Mouse (Mus musculus) kidney, postnatal 0 days (tissue): ENCODE measurements around the gene Zbtb25. TPM values are rescaled to one million over a fixed set of nuclear protein-coding genes. Genes with fewer than 3 reads are reported as not detected.

Source experiments
- ATAC-seq: fragments of 200-750 bp; cut with Nextera tagmentation; replicated peaks from 2 replicates; pipeline ENCODE4 v1.8.0; 2017; ENCODE audit warnings: low read depth, moderate number of reproducible peaks, moderate TSS enrichment, moderate library complexity; ENCODE audit not compliant: low FRiP score
- DNase-seq: peaks from one replicate; pipeline ENCODE4 v3.0.0-alpha.2; 2016; ENCODE audit warnings: low spot score
- H3K27ac ChIP-seq: fragments of 300-500 bp; sonication (generic); 2 replicates; pipeline ENCODE4 v1.5.1; 2014; ENCODE audit warnings: mild to moderate bottlenecking
- H3K27me3 ChIP-seq: fragments of 300-500 bp; sonication (generic); 2 replicates; pipeline ENCODE4 v1.6.1; 2014; ENCODE audit warnings: low read length, mixed read lengths; ENCODE audit not compliant: insufficient read depth
- H3K36me3 ChIP-seq: fragments of 300-500 bp; sonication (generic); 2 replicates; pipeline ENCODE4 v1.6.1; 2014; ENCODE audit warnings: low read length, mixed read lengths; ENCODE audit not compliant: insufficient read depth
- H3K4me1 ChIP-seq: fragments of 300-500 bp; sonication (generic); replicated peaks from 2 replicates; pipeline ENCODE4 v1.6.1; 2014; ENCODE audit warnings: antibody characterized with exemption, low read length, mixed read lengths; ENCODE audit not compliant: insufficient read depth
- H3K4me2 ChIP-seq: fragments of 300-500 bp; sonication (generic); 2 replicates; pipeline ENCODE4 v1.6.1; 2014; ENCODE audit warnings: mild to moderate bottlenecking, low read length, moderate library complexity, mixed read lengths
- H3K4me3 ChIP-seq: fragments of 300-500 bp; sonication (generic); replicated peaks from 2 replicates; pipeline ENCODE4 v1.5.1; 2014; ENCODE audit warnings: low read depth, low read length
- H3K9ac ChIP-seq: fragments of 300-500 bp; sonication (generic); 2 replicates; pipeline ENCODE4 v1.6.1; 2014; ENCODE audit warnings: low read depth, low read length
- H3K9me3 ChIP-seq: fragments of 300-500 bp; sonication (generic); replicated peaks from 2 replicates; pipeline ENCODE4 v1.6.1; 2016; ENCODE audit warnings: low read length, inconsistent platforms, mixed read lengths
- CTCF ChIP-seq: IDR thresholded peaks from 2 replicates; pipeline ENCODE4 v1.5.1; 2016; ENCODE audit warnings: antibody characterized with exemption, low read depth, mild to moderate bottlenecking, moderate library complexity
- whole genome bisulfite sequencing: fragments of 180-500 bp; shearing (Covaris S2); extraction: QIAGEN DNeasy Blood & Tissue Kit; methylation state at CpG from one replicate; pipeline ENCODE4 v1.1.7; 2014; 5-methylcytosine and 5-hydroxymethylcytosine counted together
- polyA plus RNA-seq: library from polyadenylated mRNA; unstranded; fragments of >200 nt; fragmentation: Nextera tagmentation; extraction: Ambion mirVana; gene quantifications from 2 replicates; pipeline ENCODE4 v1.2.1, GENCODE M21; 2015

Zbtb25 gene
- polyA plus RNA-seq, 1 experiment from 2014 or later: 13.2 TPM

DNA sequence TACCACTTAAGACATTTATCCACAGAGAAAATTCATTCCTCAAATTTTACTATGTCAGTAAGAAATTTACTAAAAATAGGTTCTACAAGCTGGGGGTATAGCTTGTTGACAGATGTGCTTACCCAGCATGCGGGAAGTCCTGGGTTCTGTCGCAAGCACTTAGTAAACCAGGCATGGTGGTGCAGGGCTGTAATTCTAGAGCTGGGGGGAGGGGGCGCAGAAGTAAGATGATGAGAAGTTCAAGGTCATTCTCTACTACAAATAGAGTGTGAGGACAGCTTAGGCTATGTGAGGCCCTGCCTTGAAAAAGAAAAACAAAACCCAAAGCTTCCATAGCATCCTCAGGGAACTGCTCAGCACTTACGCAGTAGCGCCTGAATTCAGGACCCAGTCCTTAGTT, 9.2 kb upstream of the Zbtb25 start:
- Histone ChIP-seq H3K4me1 (0 out of 2 replicates have a peak, but pooled peaks cover 3% of the 10 kb centered on the region), H3K9me3 (no peaks in the 10 kb centered on the region), H3K4me2 (no peak overlapping the region), H3K27me3 (no peaks in the 10 kb centered on the region), H3K9ac (no peak overlapping the region), H3K27ac (no peak overlapping the region), H3K36me3 (no peaks in the 10 kb centered on the region), H3K4me3 (no peak overlapping the region)
- TF ChIP-seq CTCF: no peak
- 79% methylated on average over 5 of the region's 5 CpGs for WGBS
- ATAC-seq (no peak), DNase-seq (no peak)

- no peak for DNase-seq
- TF ChIP-seq CTCF: no peak
- ATAC-seq: no peak
- WGBS: 96% methylated on average over 3 of the region's 3 CpGs
- Histone ChIP-seq H3K9me3 (no peaks in the 10 kb centered on the region), H3K27me3 (no peaks in the 10 kb centered on the region), H3K4me2 (no peak overlapping the region), H3K4me3 (no peak overlapping the region), H3K36me3 (no peaks in the 10 kb centered on the region), H3K9ac (no peak overlapping the region), H3K27ac (no peak overlapping the region), H3K4me1 (0 out of 2 replicates have a peak, but pooled peaks cover 3% of the 10 kb centered on the region)
Observed at GRCm38 (mm10) chr12:76377726-76378125, 8.3 kb upstream of the Zbtb25 start.

GRCm38 (mm10) chr12:76377059-76377458, 7.7 kb upstream of the Zbtb25 start:
- ATAC-seq: no peak
- WGBS: 93% methylated on average over 6 of the region's 6 CpGs

GRCm38 (mm10) chr12:76376649-76377048, 7.2 kb upstream of the Zbtb25 start:
- H3K9ac ChIP-seq: no peak overlapping the region
- H3K27ac ChIP-seq: no peak overlapping the region
- H3K27me3 ChIP-seq: no peaks in the 10 kb centered on the region
- 58% methylated on average over 7 of the region's 7 CpGs for WGBS
- no peaks in the 10 kb centered on the region for H3K9me3 ChIP-seq
- TF ChIP-seq CTCF: peak; percentile 72
- no peak for ATAC-seq
- no peaks in the 10 kb centered on the region for H3K36me3 ChIP-seq
- peaks cover 11% of the 10 kb centered on the region for H3K4me1 ChIP-seq
- H3K4me2 ChIP-seq: no peak overlapping the region
- no peak overlapping the region for H3K4me3 ChIP-seq
- DNase-seq: peak; percentile 54

More at GRCm38 (mm10) chr12:76377059-76377458, 7.7 kb upstream of the Zbtb25 start:
- no peak overlapping the region for H3K4me3 ChIP-seq
- H3K36me3 ChIP-seq: no peaks in the 10 kb centered on the region
- no peak overlapping the region for H3K27ac ChIP-seq
- peaks cover 7% of the 10 kb centered on the region for H3K4me1 ChIP-seq
- H3K27me3 ChIP-seq: no peaks in the 10 kb centered on the region
- DNase-seq: no peak
- no peak overlapping the region for H3K9ac ChIP-seq
- no peaks in the 10 kb centered on the region for H3K9me3 ChIP-seq
- TF ChIP-seq CTCF: no peak
- no peak overlapping the region for H3K4me2 ChIP-seq

DNA sequence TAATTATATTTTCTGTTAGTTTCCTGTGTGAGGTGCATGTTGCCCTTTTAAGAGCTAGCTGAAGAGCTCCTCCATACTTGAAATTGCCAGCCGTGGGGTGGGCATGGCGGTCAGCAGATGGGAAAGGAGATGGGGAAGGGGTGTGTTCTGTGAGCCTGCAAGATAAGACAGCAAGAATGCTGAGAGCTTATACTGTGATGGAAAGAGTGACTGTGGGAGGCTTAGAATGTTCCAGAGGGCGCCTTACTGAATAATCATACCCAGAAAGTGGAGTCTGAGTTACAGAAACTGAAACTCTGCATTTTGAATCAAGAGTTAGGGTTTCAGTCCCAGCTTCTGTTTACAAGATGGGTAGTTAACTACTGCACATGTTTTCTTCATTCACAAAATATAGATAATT, 6.1 kb upstream of the Zbtb25 start:
- Histone ChIP-seq H3K9me3 (no peaks in the 10 kb centered on the region), H3K4me3 (no peak overlapping the region), H3K4me2 (no peak overlapping the region), H3K9ac (no peak overlapping the region), H3K36me3 (no peaks in the 10 kb centered on the region), H3K27ac (no peak overlapping the region), H3K4me1 (peaks cover 12% of the 10 kb centered on the region), H3K27me3 (no peaks in the 10 kb centered on the region)
- TF ChIP-seq CTCF: no peak
- 78% methylated on average over 3 of the region's 3 CpGs for WGBS
- ATAC-seq (no peak), DNase-seq (no peak)

DNA sequence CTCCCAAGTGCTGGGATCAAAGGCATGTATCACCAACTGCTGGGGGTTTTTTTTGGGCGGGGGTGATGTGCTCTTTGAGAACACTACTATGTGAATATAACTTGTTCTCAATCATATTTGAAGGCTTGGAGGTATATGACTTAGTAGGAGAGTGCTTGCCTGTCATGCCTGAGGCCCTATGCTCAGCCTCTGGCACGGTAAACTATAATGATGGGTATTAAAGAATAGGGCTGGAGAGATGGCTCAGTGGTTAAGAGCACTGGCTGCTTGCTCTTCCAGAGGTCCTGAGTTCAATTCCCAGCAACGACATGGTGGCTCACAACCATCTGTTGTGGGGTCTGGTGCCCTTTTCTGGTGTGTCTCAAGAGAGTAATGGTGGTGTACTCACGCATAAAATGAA, 5.5 kb upstream of the Zbtb25 start:
- Histone ChIP-seq H3K27me3 (no peaks in the 10 kb centered on the region), H3K4me1 (peaks cover 12% of the 10 kb centered on the region), H3K9me3 (no peaks in the 10 kb centered on the region), H3K4me2 (no peak overlapping the region), H3K27ac (no peak overlapping the region), H3K36me3 (no peaks in the 10 kb centered on the region), H3K9ac (no peak overlapping the region), H3K4me3 (no peak overlapping the region)
- no peak for ATAC-seq
- WGBS: 84% methylated on average over 4 of the region's 4 CpGs
- TF ChIP-seq CTCF: no peak
- DNase-seq: no peak

DNA sequence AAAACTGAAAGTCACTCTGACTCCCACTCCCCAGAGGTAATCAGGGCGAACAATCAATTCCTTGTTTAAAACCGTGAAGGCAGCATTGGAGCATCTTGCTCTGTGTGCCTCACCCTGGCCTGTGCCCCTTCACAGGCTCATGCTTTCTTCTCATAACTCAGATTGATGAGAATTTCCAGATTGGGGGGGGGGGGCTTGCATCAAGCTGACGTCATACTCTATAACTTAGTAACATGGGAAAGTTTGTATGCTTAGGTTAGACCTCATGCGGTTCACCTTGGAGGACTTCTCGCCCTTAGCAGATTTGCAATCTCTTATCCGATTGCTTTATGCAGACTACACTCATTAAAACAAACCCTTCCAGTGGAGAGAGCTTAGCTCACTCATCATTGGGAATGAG, 4.6 kb upstream of the Zbtb25 start:
- WGBS: 65% methylated on average over 6 of the region's 6 CpGs
- DNase-seq: no peak
- no peak for ATAC-seq

More for the DNA sequence above, 4.6 kb upstream of the Zbtb25 start:
- H3K9me3 ChIP-seq: no peaks in the 10 kb centered on the region
- no peak for TF ChIP-seq CTCF
- H3K4me1 ChIP-seq: peaks cover 12% of the 10 kb centered on the region
- H3K27ac ChIP-seq: no peak overlapping the region
- H3K36me3 ChIP-seq: no peaks in the 10 kb centered on the region
- no peak overlapping the region for H3K9ac ChIP-seq
- H3K27me3 ChIP-seq: no peaks in the 10 kb centered on the region
- H3K4me3 ChIP-seq: no peak overlapping the region
- H3K4me2 ChIP-seq: no peak overlapping the region
